Mouse (Mus musculus): ENCODE measurements around the gene Sh2d6. TPM values are rescaled to one million over a fixed set of nuclear protein-coding genes. Genes with fewer than 3 reads are reported as not detected.
A peak's percentile ranks its signal among the peaks of the same experiment; 100 is the strongest.
"Not testable (repeated sequence)": the region's sequence is repeated elsewhere in the genome, so short reads cannot be mapped to it uniquely, and the experiment has no call there.

Gene Sh2d6
- total RNA-seq, 2 experiments from 2014 or later = 0.54 to 0.72 TPM

GRCm38 (mm10) chr6:72538562-72539031 is 17.1 kb upstream of the Sh2d6 start:
- intact Hi-C loops (cut with DNase I) = no loop called here
- peak; percentile 86 to 89 for DNase-seq (ENCODE audit: low spot score in 2 of 2)

DNA sequence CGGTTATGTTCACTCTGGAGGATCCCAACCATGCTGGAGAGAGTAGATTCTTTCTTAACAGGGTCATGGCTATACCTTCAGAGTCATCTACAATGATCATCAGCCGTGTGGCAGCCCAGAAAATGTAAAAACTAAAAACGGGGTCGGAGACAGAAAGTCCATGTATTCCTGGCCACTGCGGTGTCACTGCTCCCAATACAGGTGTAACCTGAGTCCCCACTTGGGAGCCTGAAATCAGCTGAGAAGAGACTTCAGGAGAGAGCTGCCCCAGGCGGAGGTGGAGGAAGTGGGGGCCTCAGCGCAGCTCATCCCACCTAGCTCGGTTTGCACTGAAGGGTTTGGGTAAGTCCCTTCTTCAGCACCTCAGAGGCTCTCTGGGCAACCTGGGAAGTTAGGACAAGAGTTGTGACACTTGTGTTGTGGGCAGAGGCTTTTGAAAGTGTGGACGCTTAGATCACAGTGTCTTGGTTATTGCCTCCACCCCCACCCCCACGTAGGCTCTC is 16.5 kb upstream of the Sh2d6 start:
- intact Hi-C loops (cut with DNase I) = loop anchor here (2.0 kb wide), 1 partner anchor 23 kb away; no protein-coding TSS in a partner anchor

GRCm38 (mm10) chr6:72535165-72535564 is 13.7 kb upstream of the Sh2d6 start:
- peak; percentile 68 to 72 for DNase-seq (ENCODE audit: low spot score in 2 of 2)
- intact Hi-C loops (cut with DNase I) = no loop called here

More for the DNA sequence above, 16.5 kb upstream of the Sh2d6 start:
- no peak for DNase-seq (ENCODE audit: low spot score in 2 of 2)

DNA sequence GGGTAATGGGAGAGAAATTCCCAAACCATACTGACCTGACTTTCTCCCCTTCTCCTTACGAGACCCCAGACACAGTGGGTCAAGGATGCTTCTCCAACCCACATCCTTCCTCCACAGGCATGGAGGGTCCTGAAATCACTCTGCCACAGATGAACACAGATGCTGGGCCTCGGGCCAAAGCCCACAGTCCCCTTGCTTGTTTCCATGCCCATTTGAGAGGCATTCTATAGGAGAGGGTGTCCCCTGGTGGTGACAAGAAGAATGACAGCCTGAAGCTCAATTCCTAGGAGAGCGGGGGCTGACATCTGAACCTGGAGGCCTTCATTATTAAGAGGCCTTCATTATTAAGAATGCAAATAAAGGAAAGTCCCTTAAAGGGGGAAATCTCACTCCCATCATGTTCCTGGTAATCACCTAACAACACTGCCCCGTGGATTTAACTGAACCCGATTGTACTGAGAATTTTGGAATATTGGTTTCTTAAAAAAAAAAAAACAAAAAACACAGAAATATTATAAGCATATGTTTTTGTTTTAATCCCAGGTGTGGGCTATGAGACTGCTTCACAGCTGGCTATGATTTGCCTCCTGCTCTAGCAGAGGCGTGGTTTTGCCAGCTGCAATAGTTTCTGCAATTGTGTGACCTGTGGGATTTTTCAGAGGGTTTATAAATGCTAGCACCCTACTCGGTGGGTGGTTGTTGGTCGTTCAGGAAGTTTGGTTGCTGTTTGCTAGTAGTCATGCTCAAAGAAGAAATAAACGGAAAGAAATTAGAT is 12.7 kb upstream of the Sh2d6 start:
- peak in 1 of 2 experiments; percentile 51 for DNase-seq (ENCODE audit: low spot score in 2 of 2)
- intact Hi-C loops (cut with DNase I) = loop anchor here (1.0 kb wide), 2 partner anchors 32 to 106 kb away; no protein-coding TSS in a partner anchor

DNA sequence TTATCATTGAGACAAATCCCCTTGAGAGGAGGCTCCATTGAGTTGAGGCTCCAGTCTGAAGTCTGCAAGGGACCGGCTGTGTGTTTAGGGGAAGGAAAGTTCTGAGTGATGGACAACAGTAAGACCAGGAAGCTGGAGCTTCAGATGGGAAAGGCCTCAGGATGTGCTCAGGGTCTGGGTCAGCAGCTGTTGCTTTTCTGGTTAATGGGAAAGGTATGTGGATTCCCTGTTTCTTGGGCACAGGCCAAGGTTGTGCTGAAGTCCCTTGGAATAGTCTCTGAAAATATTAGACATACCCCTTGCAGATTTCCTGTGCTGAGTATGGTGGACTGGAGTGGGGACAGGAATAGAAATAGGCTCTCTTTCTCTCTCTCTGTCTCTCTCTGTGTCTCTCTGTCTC is 12.0 kb upstream of the Sh2d6 start:
- intact Hi-C loops (cut with DNase I); DNase-seq (ENCODE audit: low spot score in 2 of 2): not testable (repeated sequence)

DNA sequence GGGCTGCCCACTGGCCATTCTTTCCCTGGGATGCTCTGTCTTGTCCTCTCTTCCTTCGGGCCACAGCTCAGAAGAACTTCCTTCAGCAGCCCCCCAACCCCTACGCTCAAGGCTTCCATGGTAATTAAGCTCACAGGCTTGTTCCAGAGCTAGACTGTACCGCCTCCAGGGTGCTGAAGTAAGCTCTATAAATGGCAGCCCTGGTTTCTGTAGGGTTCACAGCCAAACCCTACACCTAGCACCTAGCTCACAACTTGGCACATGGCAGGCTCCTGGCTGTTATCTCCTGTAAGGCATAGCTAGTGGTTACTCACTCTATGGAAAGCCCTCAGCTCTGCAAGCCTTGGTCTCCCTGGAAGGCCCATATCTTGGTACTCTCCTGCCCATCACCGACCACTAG is 11.1 kb upstream of the Sh2d6 start:
- intact Hi-C loops (cut with DNase I) = no loop called here
- peak in 1 of 2 experiments; percentile 33 for DNase-seq (ENCODE audit: low spot score in 2 of 2)

DNA sequence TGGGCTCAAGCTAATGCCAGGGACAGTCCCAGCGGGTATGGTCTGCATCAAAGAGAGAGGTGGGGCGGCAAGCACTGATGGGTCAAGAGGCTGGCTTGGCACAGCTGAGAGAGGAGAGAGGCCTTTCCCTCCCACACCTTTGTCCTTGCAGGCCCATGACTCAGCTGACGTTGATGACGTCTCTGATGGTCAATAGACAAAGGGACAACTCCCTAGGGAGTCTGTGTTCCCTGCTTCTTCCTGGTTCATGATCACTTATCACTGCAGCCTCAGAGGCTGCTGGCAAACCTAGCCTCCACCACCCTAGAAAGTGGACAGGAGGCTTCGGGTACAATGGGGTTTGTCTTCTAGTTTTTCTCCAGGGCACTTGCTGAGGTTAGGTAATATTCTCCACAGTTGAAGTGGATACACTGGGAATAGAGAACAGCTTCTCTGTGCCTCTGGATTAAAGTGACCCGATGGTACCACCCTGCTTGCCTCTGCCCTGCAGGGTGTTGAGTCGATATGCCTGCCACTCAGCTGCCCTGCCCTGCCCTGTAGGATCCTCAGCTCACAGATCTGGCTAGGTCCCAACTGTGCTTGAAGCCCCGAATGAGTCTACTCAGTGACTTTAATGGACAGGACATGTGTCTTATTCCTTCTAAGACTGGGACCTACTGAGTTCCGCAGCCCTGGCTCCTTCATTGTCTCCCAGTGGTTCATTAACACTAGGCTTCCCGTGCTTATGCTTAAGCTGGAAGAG is 7.1 kb upstream of the Sh2d6 start:
- intact Hi-C loops (cut with DNase I) = no loop called here
- DNase-seq (ENCODE audit: low spot score in 2 of 2) = no peak

DNA sequence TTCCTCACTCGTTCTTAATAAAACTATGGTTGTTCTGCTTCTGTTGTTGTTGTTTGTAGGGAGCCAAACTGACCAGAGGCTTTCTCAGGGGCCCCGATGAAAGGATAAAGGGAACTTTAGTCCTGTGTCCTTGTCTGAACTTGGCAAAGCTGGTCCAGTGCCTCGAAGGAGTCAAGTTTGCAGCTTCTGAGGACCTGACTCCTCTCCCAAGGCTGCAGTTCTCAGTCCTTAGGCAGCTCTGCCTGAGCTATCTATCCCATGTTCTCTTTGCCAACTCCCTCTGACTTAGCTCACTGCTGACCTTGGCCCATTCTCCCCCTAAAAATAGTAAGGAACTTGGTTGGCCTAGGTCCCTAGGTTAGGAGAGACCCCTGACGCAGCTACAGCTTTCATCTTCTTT is 5.6 kb upstream of the Sh2d6 start:
- intact Hi-C loops (cut with DNase I) = no loop called here
- DNase-seq (ENCODE audit: low spot score in 2 of 2) = no peak

GRCm38 (mm10) chr6:72524160-72524559 is 2.7 kb upstream of the Sh2d6 start:
- intact Hi-C loops (cut with DNase I) = no loop called here
- no peak for DNase-seq (ENCODE audit: low spot score in 2 of 2)

DNA sequence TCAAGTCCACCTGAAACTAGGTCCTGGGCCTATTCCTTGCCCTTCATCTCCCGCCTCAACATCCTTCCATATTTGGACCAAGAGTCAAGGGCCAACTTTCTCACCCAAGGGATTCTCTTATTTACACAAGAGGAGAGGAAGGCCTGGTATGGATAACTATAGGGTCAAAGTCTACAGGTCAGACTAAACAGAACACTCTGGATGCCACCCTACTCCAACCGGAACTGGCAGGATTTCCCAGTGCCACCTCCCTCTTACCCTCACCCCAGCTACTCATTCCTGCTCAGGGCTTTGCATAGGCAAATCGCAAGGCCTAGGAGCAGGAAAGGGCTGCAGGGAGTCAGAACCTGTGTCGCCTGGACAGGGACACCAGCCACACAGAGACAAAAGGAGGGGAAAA is 1.7 kb upstream of the Sh2d6 start:
- intact Hi-C loops (cut with DNase I) = no loop called here
- no peak for DNase-seq (ENCODE audit: low spot score in 2 of 2)

DNA sequence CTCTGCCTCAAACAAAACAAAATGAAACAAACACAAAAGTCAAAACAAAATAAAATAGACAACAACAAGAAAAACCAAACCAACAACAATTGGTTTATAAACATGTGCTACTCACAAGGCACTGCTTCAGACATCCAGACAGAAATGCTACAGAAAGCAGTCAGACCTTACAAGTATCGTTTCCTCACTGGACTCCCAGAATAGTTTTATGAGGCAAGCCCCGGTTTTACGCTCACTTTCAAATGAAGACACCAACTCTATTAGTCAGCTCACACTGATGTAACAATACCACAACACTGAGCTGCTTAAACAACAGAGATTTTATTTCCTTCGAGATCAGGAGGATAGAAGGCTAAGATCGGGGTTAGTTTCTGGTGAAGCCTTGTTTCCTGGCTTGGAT is 781 bp upstream of the Sh2d6 start:
- no peak for DNase-seq (ENCODE audit: low spot score in 2 of 2)
- intact Hi-C loops (cut with DNase I) = no loop called here

GRCm38 (mm10) chr6:72520904-72521303 is 603 bp downstream of the Sh2d6 start:
- intact Hi-C loops (cut with DNase I) = no loop called here
- DNase-seq (ENCODE audit: low spot score in 2 of 2) = no peak

GRCm38 (mm10) chr6:72519892-72520663 is 1.4 kb downstream of the Sh2d6 start:
- peak; percentile 36 to 49 for DNase-seq (ENCODE audit: low spot score in 2 of 2)

GRCm38 (mm10) chr6:72519303-72519702 is 2.2 kb downstream of the Sh2d6 start:
- no peak for DNase-seq (ENCODE audit: low spot score in 2 of 2)
- intact Hi-C loops (cut with DNase I) = no loop called here

More at GRCm38 (mm10) chr6:72519892-72520663, 1.4 kb downstream of the Sh2d6 start:
- intact Hi-C loops (cut with DNase I) = no loop called here

GRCm38 (mm10) chr6:72518842-72519241 is 2.7 kb downstream of the Sh2d6 start:
- intact Hi-C loops (cut with DNase I) = no loop called here
- DNase-seq (ENCODE audit: low spot score in 2 of 2) = no peak

GRCm38 (mm10) chr6:72515644-72516043 is 5.9 kb downstream of the Sh2d6 start:
- no peak for DNase-seq (ENCODE audit: low spot score in 2 of 2)
- intact Hi-C loops (cut with DNase I) = no loop called here

- DNase-seq (ENCODE audit: low spot score in 2 of 2) = no peak
- intact Hi-C loops (cut with DNase I) = loop anchor here (2.0 to 5.0 kb wide), 2 partner anchors 56 to 74 kb away; partner anchors contain the start of gene Mat2a
These were observed 8.5 kb downstream of the Sh2d6 start for GRCm38 (mm10) chr6:72513071-72513440.

DNA sequence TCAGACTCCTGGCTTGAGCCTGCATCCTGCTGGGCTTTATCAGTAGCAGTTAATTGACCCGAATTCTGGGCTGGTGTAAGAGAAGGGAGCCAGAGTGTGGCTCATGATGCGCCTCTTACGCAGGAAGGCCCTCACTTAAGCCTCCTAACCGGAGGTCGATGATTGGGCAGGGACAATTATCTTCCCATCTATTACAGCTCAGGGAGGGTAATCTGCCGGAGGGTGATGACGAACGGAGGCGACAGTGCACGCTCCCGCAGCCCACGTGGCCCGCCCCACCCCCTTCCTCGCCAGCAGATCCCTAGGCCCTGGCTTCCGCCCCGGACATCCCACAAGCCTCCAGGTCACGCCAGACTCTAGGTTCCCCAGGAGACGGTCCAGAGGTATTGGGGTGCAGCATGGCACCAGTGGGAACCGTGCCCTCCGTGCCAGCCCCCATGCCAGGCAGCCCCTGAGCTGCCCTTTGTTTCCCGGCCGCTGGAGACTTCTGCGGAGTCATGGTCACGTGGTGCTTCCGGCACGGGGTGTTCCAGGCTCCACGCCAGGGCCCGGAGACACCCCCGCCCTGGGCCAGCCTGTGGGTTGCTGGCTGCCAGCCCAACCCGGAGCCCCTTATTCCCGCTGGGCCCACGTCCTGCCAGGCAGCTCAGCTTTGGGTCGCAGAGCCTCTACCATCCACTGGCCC is 9.0 kb downstream of the Sh2d6 start:
- DNase-seq (ENCODE audit: low spot score in 2 of 2) = peak; percentile 90 to 91
- intact Hi-C loops (cut with DNase I) = loop anchor here (2.0 to 5.0 kb wide), 2 partner anchors 55 to 74 kb away; partner anchors contain the start of gene Mat2a
